Mouse (Mus musculus): ENCODE data around the gene Rrad.

- TF ChIP-seq CTCF (IDR thresholded peaks at IDR 0.05; ENCODE audit: low read depth, low read length) (no peak), POLR2A (IDR thresholded peaks at IDR 0.05; ENCODE audit: borderline replicate concordance, low read depth, low read length) (no peak)
These were observed 29.7 kb downstream of the Rrad start for GRCm38 (mm10) chr8:104601386-104601785.

All from bone marrow macrophage, adult 2 months (primary cell).